Mouse (Mus musculus) hindlimb bud, embryonic 11.5 days (tissue): ENCODE results near the gene Mvb12a.
"Not testable (repeated sequence)": the region's sequence is repeated elsewhere in the genome, so short reads cannot be mapped to it uniquely, and the experiment has no call there.

Experiments used
- DNase-seq: peaks from one replicate; pipeline ENCODE4 v3.0.0-alpha.2; 2012; ENCODE audit warnings: low read depth, low spot score; ENCODE audit errors: extremely low spot score

The Mvb12a gene

GRCm38 (mm10) chr8:71542632-71543343 lies at the start of gene Mvb12a:
Gene Mvb12a (plus strand): TSS chr8:71542922.
- peak; percentile 99 for DNase-seq

DNA sequence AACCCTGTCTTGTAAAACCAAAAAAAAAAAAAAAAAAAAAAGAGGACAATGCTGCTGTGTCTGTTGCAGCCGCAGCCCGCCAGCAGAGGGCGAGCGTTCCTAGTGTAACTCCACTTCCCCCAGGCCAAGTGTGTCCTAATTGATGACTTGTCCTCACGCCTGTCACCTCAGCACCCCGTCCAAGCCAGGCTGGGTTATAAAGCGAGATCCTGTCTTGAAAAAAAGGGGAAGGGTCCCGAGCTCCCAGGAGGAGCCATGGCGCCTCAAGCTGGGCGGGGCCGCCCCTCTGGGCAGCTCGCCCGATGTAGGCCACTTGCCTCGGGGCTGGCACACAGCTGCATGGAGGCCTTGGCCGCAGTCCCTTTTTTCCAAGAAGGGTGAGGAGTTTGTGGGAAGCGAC lies 47.7 kb upstream of the Mvb12a start:
- no peak for DNase-seq

DNA sequence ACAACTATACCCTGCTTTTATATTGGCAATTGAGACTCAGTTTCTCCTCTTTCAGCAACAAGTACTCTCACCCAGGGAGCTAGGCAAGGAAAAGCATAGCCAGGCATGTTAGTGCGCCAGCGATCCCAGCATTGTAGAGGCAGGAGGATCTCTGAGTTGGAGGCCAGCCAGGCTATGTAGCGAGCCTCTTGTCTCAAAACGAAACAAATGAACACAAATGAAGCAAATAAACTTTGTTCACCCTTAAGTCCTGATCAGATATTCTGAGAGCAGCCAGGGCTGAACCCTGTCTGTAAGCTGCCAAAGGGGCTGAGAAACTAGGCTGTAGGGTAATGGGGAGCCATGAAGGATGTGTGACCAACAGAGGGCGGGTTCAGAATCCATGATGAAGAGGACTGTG lies 46.9 kb upstream of the Mvb12a start:
- no peak for DNase-seq

DNA sequence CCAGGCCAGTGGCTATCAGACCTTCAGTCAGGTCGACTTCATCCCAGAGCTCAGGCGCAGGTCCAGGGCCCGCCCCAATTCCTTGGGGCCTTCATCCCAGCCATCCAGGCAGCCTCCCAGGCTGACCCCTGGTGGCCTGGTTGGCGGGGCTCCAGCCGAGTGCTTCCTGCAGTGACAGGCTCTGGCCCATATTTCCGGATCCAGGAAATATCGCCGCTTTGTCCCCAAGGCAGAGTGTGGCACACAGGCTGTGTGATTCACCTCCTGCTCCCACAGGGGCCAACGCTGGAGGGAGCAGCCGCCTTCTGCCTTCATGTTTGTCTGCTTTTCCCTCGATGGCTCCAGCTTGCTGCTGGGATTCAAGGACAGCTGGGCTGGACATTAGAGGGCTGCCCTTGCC lies 46.2 kb upstream of the Mvb12a start:
- DNase-seq, result no peak

GRCm38 (mm10) chr8:71497077-71497645 lies 45.6 kb upstream of the Mvb12a start:
- no peak for DNase-seq

DNA sequence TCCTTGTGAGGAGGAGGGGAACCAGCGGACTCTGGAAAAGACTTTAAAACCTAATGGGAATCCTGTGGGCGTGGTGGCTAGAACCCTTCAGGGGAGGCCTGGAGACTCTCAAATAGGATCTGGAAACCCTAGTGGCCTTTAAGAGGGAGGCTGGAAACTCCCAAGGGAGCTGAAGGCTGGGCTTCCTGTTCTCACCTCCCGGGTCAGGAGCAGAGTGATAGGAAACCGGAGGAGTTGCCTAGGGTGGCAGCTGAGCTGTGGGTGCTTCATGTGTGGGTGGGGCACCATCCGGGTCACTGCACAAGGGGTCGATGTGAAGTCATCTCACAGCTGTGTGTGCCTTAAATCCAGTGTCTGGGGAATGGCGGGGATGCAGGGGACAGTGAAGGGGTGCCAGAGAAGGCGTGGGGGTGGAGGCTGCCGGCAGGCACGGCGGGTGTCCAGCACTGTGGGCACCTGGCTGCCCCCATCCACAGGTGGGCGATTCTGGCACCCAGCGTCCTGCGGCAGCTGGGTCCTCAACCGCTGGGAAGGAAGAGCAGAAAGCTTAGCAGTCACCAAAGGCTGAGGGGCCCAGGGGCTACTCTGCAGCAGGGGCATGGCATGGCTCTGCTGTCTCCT lies 44.7 kb upstream of the Mvb12a start:
- no peak for DNase-seq

GRCm38 (mm10) chr8:71498816-71499690 lies 43.7 kb upstream of the Mvb12a start:
- DNase-seq, result no peak

GRCm38 (mm10) chr8:71504349-71504748 lies 38.4 kb upstream of the Mvb12a start:
- DNase-seq, result no peak

DNA sequence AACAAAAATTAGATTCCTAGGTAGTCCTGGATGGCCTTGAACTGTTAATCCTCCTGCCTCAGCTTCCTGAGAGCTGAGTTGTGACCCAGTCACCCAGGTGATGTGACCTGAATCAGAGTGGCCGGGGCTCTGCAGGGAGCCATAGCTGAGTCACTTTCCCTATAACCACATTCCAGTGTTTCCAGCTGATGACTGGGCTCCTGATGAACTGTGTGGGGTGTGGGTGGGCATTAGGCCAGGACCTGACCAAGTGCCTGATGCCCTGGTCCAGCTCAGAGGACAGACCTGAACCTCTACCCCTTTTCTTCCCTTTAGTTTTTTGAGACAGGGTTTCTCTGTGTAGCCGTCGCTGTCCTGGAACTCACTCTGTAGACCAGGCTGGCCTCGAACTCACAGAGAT lies 37.4 kb upstream of the Mvb12a start:
- DNase-seq, result no peak

GRCm38 (mm10) chr8:71505979-71506378 lies 36.7 kb upstream of the Mvb12a start:
- DNase-seq, result no peak

DNA sequence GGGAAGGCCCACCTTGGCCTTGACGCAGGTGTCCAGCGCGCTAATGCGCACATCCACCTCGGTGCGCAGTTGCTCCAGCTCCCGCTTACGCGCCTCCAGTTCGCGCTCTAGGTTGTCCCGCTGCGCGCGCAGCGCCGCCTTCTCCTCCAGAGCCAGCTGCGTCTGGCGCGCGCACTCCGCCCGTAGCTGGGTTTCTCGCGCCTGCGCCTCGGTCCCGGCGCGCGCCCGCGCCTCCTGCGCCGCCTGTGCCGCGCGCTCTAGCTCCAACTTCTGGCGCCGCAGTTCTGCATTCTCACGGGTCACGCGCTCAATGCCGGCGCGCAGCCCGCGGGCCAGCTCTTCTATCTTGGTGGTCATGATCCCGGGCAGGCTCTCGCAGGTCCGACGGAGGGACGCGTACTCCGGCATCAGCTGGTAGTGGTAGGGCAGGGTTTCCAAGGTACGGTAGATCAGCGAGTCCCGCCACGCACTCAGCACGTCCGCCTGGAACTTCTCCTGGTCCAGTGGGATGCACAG lies 35.1 kb upstream of the Mvb12a start:
- DNase-seq, result peak; percentile 64

GRCm38 (mm10) chr8:71509316-71509715 lies 33.4 kb upstream of the Mvb12a start:
- no peak for DNase-seq

DNA sequence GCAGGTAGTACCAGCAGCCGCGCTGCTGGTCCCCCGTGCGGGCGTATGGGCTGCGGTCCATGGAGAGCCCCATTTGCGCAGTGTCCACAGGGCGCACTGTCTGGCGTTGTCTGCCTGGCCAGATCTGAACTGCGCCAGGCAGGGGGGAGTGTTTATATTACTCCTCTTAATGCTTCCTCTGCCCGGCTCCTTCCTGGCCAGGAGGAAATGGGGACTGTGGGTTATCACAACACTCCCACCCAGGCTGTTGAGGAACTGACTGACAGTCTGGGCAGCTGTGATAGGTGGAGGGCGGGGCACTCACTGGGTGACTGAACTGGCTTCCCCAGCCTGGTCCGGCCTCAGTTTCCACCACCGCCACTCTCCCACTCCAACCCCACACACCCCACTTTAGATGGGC lies 31.1 kb upstream of the Mvb12a start, which contains the start of gene Plvap:
Gene Plvap, minus strand, starts transcription at position 109 of the 400 bp plus-strand sequence.
- no peak for DNase-seq

DNA sequence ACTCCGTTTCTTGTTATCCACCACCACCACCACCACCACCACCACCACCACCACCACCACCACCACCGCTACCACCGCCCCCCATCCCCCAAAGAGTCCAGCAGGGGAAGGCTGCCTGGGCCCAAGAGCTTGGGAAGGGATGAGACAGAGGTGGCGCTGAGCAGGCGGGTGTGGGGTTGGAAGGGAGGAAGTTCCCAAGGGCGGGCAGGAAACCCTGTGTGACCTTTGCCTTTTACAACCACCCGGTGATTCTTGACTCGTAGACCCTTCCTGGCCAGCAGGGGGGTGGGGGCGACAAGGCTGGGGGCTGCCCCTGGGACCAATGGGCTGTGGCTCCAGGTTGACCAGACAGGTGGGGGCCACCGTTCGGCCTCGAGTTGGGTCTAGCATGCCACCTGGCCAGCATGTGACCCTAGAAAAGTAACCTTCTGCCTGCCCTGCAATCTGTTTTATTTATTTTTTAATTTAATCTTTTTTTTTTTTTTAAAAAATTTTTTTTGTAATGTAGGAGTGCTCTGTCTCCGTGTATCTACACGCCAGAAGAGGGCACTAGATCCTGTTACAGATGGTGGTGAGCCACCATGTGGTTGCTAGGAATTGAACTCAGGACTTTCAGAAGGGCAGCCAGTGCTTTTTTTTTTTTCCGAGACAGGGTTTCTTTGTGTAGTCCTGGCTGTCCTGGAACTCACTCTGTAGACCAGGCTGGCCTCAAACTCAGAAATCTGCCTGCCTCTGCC lies 29.5 kb upstream of the Mvb12a start:
- DNase-seq, result no peak

DNA sequence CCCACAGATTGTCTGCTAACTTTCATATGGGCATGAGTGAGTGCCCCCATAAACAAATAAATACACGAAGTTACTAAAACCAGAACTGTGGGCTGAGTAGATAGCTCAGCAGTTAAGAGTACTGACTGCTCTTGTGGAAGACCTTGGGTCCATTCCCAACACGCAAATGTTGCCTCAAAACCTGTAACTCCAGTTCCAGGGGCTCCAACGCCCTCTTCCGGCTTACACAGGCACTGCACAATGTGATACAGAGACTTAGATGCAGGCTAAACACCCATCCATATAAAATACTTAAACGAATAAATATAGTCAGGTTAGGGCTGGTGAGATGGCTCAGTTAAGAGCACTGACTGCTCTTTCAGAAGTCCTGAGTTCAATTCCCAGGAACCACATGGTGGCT lies 27.7 kb upstream of the Mvb12a start:
- DNase-seq, result no peak

- DNase-seq, result no peak
Observed at GRCm38 (mm10) chr8:71516786-71517185, 25.9 kb upstream of the Mvb12a start.

- not testable (repeated sequence) for DNase-seq
Observed at GRCm38 (mm10) chr8:71519037-71519825, 23.5 kb upstream of the Mvb12a start.

DNA sequence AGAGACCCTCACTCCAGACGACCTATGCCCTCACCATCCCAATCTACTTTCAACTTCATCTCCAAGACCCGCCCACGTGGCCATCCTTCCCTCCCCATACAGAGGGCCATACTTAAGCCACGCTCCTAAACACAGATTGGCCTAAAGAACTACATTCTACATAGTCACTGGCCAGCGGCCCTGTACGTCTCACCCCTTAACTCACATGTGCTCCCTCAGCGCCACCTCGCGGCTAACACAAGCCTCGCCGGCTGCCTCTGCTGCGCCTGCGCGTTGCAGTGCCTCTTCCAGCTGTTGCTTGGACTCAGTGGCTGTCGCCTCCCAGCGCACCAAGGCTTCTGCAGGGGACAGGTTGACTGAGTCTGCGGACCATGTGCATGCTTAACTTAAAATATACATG lies 21.1 kb upstream of the Mvb12a start:
- DNase-seq, result peak; percentile 72

DNA sequence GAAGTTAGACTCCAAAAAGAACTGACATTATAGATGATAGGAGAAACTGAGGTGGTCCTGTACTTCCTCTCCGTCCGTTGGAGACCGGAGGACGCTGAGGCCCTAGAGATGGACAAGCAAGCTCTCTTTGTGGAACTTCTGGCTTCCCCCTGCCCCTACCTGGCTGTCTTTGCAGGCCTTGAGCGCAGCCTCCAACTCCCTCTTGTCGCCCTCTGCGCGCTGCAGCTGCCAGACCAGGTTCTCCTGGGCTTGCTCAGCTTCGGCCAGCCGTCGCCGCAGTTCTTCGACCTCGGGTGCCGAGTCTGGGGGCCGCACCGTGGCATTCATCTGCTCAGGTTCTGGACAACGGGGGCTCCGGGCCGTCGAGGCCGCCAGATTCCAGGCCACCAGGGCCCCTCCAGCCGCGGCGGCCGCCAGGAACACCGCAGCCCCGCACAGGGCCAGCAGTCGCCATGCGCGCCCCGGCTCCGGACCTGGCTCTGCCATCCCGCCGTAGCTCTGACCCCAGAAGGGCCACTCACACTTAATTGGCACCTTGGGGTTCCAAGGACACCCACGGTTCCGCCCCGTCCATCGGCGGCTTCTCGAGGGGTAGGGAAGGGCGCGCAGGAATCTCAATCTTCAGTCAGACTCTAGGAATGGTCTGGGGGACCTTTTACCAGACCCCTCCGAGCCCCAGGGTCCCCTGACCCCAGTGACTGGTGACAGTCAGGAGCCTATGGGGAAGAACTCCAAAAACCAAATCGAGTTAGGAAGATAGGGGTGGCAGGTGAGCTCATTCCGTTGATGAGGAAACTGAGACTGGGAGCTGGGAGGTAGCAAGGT lies 17.3 kb upstream of the Mvb12a start, which contains the start of gene Ccdc194:
Gene Ccdc194, minus strand, starts transcription at position 486 of the 825 bp plus-strand sequence.
- DNase-seq, result no peak
